Mouse (Mus musculus) thymus, adult 2 months (tissue): Measurements from ENCODE around the gene E030030I06Rik.
"Not testable (repeated sequence)": the region's sequence is repeated elsewhere in the genome, so short reads cannot be mapped to it uniquely, and the experiment has no call there.

Source experiments
- CTCF ChIP-seq: fragments of 200-500 bp; IDR thresholded peaks from 2 replicates; pipeline ENCODE4 v1.5.1; 2012; ENCODE audit warnings: mild to moderate bottlenecking, control low read depth, low read length, moderate library complexity, borderline replicate concordance; ENCODE audit not compliant: control insufficient read depth, poor library complexity, insufficient read depth; ENCODE audit errors: extremely low read depth
- POLR2A ChIP-seq: fragments of 200-500 bp; IDR thresholded peaks from 2 replicates; pipeline ENCODE4 v1.6.1; 2012; ENCODE audit warnings: mild to moderate bottlenecking, low read length, control low read depth, moderate library complexity; ENCODE audit not compliant: control insufficient read depth, poor library complexity, insufficient read depth; ENCODE audit errors: extremely low read depth

- TF ChIP-seq POLR2A, CTCF: not testable (repeated sequence)
Observed at GRCm38 (mm10) chr10:22067979-22068378, 81.1 kb downstream of the E030030I06Rik start, which contains the start of gene 4930444G20Rik.
